Mouse (Mus musculus): Measurements from ENCODE around the gene Hist2h3c2.
"Not testable (repeated sequence)": the region's sequence is repeated elsewhere in the genome, so short reads cannot be mapped to it uniquely, and the experiment has no call there.

Gene Hist2h3c2

DNA sequence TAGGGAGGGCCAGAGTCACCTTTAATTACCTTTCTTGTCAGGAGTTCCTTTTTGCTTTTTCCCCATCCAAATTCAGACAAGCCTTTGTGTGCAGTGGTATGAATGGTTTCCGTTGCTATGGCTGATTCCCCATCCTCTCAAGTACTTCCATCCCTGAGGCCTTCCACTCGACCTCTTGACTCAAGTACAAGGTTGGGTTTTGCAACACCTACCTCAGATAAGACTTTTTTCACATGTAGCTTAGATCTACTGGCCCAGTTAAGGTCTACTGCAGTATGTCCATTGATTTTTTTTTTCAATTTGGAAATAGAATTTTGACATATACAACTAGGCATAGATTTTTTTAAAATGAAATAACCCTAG, 7.2 kb downstream of the Hist2h3c2 start:
- DNase-seq, result no peak

DNA sequence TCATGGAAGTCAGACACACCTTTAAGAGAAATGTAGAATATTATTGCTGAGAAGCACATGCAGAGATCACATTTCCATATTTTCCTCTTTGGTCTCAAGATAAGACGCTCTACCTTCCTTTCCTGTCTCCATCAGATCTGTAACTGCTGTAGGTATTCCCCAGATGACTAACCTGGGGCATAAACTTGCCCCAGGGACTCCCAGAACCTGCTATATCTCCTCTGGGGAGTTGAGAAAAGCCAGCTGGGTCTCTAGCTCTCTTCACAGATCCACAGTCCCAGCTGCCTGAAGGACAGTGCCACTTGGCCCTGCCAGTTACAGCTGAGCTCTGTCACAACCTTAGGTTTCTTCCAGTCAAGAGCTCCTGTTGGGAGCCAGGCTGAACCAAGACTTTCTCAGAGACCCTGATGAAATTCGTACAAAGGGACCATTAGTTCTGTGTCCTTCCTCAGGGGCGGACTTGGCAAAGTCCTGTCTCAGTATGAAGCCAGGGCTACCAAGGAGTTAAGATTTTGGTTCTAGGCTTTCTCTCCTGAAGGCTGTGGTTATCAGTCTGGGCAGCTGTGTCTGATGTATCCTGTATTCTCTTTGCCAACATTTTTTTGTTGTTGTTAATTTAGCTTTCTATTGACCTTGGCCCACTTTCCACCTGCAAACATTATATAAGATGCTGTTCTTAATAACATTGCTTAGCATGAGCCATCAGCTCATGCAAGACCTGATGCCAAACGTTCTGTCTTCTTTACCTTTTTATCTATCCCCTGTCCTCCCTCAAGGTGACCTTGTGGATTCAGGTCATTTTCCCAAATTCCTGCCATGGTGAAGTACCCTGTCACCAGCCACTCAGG, 7.8 kb downstream of the Hist2h3c2 start:
- no peak for DNase-seq

DNA sequence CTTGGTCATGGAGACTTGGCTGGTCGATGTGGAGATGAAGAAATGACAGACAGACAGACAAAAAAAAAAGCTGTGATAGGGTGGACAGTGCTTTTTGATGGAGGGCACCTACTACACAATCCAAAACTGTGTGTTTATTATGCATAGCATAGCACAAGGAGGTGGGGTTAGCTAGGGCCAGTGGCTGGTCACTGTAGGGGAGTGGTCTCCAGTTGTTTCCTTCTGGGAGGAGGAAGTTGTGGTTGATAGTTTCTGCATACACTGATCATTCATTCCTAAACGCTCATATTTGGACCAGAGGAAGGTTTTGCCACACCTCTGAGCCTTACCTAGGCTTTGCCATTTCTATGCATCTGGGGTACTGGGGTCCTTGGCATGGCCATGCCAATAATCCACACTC, 8.5 kb downstream of the Hist2h3c2 start:
- DNase-seq, result no peak

DNA sequence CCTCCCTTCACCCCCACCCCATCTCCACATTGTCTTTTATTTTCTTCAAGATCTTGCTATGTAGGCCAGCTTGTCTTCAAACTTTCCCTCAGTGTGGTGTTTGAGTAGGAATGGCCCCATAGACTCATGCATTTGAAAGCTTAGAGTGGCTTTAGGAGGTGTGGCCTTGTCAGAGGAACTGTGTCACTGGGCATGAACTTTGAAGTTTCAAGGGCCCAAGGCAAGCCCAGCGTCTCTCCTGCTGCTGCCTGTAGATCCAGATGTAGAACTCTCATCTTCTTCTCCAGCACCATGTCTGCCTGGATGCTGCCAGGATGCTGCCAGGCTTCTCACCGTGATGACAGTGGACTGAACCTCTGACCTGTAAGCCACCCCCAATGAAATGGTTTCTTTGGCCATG, 10.1 kb downstream of the Hist2h3c2 start:
- DNase-seq, result no peak

DNA sequence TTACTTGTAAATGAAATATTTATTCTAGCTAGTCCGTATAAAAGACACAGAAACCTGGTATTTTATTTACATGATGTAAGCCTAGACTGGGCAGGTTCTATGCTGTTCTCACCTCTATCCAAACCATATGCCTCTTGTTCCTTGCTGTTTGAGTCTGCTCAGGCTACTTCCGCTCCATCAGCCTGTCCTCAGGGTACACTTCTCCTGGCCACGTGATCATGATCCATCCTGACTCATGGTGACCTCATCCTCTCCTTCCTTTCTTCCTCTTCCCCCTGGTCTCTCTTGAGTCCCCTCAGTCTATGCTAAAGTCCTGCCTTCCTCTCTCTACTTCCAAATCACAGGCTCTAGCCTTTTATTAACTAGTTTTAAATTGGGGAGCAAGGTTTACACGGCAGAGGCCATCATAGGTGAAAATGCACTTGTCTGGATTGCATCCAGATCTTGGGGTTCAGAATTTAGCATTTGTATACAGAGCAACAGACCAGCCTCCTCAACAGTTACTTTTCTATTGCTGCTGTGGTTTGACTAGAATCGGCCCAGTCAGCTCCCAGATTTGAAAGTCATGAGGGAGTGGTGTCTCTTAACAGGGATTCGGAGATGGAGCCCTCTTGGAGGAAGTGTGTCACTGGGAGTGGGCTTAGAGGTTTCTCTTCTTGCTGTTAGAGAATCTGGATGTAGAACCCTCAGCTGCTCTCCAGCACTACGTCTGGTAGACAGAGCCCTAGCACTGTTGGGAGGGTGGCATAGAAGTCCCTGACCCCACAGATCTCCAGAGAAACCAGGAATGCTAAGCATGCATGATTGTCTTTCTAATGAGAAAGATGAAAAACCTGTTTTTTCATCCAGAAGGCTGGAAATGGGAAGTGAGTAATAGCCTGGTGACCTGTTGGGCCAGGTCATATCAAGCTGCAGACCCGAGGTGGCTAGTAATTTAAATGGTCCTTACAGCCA, 12.0 kb downstream of the Hist2h3c2 start:
- DNase-seq, result no peak

DNA sequence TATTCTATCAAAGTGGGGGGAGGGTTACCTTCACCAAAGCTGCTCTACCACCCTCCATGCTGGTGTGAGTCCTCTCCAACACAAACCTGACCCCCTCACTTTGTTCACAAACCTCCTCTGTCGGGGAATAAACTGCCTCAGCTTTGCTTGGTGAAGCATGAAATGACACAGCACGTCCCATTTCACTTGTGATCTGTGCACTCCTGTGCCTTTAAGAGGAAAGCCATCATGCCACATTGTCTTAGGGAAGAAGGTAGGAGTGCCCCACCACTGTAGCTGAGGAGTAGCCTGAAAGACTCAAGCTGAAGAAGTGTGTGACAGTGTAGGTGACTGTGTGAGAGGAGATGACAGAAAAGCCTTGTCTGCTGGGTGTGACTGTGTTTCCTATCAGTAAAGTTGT, 13.5 kb downstream of the Hist2h3c2 start:
- no peak for DNase-seq

DNA sequence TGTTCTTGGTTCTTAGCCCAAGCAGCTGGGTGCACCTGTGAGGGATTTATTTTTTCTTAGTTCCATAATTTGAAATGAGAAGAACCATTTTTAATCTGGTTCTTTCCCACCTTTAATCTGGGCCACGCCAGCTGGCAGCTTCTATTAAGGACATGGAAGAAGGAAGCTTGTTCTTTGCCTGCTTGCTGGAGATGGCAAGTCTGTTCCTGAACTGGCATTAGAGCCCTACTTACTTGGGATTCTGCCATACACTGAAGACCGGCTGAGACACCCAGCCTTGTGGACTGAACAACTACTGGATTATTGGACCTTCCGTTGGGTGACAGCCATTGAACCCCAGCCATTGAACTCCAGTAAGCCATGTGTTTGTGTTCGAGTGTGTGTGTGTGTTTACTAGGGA, 16.2 kb downstream of the Hist2h3c2 start:
- DNase-seq, result no peak

DNA sequence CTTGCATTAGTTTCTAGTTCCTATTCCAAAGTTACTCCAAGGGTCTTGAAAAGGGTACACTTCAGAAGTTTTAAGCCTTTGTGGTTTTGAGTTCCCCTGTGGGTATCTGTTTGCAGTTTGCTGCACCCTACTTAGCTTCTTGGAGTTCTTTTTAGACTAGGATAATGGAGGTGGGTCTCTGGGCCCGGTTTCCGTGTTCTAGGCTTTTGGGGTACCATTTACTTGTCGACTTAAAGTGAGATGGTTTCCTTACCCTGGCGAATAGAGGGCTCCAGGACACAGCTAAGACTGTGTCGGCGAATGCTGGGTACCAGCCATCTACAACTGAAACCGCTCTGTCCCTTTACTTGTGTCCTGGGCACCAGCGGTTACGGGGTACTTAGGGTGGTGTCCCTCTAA, 17.3 kb downstream of the Hist2h3c2 start:
- peak; percentile 63 for DNase-seq

DNA sequence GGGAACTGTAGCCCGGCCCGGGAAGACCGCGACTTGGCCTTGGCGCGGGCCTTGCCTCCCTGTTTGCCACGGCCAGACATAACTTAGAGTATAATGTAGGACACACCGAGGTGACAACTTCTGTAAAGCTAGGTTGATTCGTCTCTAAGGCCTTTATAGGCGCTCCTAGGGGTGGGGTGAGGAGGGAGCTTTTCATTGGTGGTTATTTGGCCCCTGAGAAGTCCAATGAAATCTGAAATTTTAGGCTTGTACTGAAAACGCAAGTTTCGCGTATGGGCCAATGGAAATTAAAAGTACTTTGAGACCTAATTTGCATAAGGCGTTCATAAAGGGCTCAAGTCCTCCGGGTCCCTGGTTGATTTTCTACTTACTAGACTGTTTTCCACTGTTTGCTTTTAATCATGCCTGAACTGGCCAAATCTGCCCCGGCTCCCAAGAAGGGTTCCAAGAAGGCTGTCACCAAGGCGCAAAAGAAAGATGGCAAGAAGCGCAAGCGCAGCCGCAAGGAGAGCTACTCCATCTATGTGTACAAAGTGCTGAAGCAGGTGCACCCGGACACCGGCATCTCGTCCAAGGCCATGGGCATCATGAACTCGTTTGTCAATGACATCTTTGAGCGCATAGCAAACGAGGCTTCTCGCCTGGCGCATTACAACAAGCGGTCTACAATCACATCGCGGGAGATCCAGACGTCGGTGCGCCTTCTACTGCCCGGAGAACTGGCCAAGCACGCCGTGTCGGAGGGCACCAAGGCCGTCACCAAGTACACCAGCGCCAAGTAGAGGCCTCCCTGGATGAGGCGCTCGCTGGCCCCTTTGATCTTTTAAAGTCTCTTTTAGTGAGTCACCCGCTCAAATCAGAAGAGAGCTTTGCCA, 17.9 kb downstream of the Hist2h3c2 start, which contains the start of the genes Hist2h2ac and Hist2h2be:
Hist2h2ac (minus strand) TSS at position 116 of the 875 bp plus-strand sequence.
Hist2h2be (plus strand) TSS at position 355 of the 875 bp plus-strand sequence.
- DNase-seq, result peak; percentile 91

DNA sequence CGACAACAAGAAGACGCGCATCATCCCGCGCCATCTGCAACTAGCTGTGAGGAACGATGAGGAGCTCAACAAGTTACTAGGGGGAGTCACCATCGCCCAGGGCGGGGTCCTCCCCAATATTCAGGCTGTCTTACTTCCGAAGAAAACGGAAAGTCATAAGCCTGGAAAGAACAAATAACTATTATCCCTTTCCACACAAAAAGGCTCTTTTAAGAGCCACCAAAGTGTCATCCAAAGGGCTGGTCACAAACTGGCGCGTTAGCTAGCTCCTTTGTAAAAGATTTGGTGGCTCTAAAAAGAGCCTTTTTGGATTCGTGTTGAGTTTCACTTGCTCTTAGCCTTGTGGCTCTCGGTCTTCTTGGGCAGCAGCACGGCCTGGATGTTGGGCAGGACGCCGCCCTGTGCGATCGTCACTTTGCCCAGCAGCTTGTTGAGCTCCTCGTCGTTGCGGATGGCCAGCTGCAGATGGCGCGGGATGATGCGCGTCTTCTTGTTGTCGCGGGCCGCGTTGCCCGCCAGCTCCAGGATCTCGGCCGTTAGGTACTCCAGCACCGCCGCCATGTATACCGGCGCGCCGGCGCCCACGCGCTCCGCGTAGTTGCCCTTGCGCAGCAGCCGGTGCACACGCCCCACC, 18.7 kb downstream of the Hist2h3c2 start:
- not testable (repeated sequence) for DNase-seq

DNA sequence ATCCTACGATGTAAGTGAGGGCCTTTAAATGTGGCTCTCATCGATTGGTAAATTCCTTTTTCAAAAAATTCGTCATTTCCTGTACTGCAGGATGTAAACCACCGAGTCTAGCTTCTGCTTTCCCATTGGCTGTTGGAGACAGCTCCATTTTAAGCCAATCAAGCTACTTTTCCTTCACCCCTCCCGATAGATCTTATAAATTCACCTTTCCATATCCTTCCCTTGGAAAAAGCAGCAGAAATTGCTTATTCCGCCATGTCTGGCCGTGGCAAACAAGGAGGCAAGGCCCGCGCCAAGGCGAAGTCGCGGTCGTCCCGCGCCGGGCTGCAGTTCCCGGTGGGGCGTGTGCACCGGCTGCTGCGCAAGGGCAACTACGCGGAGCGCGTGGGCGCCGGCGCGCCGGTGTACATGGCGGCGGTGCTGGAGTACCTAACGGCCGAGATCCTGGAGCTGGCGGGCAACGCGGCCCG, 19.2 kb downstream of the Hist2h3c2 start, which contains the start of the genes Bola1 and Hist2h2ab:
Bola1 (minus strand) TSS at position 49 of the 470 bp plus-strand sequence.
Hist2h2ab (plus strand) TSS at position 205 of the 470 bp plus-strand sequence.
- DNase-seq, result peak; percentile 86

DNA sequence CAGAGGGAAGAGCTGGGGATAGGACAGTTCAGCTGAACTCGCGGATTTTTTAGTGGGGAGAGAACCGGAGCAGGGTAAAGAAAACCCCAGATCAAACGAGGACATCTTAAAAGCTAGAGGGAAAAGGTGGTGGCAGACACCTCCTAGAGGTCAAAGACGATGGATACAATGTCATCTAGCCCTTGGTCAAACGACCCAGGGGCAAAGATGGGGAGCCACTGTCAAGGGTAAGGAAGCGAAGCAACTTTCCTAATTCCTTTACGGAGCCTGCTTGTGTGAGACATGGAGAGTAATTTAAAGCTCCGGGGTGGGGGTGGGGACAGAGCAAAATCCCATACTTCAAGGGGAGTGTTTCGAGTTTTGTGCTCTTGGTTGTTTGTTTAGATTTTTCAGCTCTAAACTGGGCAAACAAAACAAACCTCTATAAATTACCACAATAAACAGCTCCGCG, 19.7 kb downstream of the Hist2h3c2 start:
- peak; percentile 59 for DNase-seq

DNA sequence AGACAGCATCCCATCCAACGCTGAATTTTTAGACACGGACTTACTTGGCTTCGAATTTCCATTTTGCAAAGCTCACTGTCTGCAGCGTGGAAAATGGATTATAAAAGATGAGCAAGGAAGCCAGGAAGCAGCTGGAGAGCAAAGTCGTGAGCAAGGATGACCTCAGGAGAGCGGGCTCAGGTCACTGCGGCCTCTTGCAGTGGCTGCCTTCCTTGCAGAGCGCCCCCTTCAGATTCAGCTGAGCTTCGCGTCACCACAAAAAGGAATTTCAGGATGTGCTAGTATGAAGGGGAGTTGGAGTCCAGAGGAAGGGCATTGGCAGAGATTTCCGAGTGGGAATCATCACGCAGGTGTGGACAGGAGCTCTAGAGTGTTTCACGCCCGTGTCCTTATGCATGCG, 29.7 kb downstream of the Hist2h3c2 start:
- no peak for DNase-seq

DNA sequence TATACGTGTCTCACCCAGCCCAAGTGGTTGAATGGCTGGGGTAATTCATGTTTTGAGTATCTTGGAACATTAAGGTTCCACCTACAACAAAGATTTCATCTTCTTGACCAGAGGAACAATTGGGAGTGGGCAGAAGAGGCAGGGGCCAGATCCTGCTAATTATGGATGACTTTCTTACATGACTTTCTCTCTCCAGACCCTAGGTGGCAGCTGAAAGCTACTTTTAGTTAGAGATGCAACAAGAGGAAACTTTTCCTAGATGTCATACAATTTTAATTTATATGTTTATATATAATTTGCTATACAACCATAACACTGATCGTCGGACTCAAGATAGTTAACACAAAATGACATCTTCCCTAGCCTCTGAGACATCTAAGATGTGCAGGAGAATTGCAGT, 31.1 kb downstream of the Hist2h3c2 start:
- no peak for DNase-seq

DNA sequence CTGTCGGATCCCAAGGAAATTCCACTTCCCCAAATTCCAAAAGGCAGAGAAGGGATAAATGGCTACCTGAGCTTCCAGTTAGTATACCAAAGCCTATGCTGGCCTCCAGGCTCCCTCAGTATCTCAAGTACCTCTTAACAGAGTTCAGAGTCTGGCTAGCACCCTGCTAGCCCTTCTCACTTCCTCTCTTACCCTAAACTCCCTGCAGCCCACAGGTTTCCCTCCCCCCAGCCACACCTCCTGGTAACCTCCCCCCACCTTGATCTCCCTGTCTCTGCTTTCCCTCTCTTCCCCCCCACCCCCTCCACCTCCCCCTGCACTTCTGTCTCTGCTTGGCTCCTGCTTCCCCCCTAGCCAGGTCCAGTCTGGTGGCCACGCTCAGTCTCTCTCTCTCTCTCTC, 39.2 kb downstream of the Hist2h3c2 start:
- no peak for DNase-seq

DNA sequence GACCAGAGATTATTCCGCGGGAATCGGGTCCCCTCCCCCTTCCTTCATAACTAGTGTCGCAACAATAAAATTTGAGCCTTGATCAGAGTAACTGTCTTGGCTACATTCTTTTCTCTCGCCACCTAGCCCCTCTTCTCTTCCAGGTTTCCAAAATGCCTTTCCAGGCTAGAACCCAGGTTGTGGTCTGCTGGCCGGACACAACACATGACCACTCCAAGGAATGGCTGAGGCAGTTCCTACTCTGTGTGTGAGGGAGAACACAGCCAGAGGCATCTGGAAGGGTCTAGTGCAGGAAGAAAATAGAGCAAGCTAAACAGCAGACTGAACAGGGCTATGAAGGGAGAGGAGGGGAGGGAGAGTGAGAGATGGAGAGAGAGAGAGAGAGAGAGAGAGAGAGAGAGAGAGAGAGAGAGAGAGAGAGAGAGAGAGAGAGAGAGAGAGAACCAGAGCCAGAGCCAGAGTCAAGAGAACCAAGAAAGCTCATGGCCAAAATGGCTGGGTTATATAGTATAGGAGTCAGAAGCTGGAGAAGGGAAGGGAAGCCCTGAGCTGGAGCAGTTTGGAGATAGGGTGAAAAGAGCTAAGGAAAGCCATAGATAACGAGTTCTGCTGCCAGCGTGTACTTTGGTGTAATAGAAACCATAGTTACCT, 40.2 kb downstream of the Hist2h3c2 start:
- DNase-seq, result not testable (repeated sequence)

DNA sequence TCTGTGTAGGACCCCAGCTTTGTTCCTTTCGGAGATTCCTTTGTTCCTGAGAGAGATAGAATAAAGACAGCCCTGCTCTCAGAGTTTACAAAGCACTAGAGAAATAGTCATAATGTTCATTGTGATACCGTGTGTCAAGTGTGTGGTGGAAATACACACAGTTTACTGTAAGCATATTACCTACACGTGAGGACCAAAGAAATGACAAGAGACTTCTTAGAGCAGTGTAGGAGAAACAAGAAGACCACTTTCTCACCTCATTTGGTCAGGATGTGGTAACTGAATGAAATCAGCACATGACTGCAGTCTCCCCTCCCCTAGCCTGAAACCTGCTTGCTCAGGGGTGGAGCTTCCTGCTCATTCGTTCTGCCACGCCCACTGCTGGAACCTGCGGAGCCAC, 40.7 kb downstream of the Hist2h3c2 start:
- peak; percentile 51 for DNase-seq

DNA sequence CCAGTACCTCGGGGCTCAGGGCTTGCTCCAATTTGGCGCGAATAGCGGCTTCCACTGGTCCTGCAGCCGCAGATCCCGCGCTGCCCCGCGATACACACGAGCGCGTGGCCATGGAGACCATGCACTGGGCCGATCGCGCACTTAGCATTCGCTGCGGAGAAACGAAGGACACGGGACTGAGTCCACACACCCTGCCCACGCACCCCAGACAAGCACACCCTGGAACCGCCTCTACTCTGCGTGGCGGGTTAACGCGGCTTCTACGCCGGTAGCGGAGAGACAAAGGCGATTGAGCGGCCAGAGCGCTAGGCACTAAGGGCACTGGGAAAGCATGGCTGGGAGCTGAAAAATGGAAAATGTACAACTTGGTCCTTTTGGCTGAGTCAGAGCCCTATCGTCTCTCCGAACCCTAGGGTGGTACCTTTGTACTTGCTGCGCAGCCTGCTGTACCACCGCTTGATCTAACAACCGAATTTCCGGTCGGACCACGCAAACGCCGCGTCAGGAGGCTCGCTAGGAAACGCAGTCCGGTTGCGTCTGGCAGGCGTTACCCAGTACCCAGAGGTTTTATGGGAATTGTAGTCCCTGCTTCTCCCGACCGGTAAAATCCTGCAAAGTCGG, 41.7 kb downstream of the Hist2h3c2 start:
- peak; percentile 84 for DNase-seq

DNA sequence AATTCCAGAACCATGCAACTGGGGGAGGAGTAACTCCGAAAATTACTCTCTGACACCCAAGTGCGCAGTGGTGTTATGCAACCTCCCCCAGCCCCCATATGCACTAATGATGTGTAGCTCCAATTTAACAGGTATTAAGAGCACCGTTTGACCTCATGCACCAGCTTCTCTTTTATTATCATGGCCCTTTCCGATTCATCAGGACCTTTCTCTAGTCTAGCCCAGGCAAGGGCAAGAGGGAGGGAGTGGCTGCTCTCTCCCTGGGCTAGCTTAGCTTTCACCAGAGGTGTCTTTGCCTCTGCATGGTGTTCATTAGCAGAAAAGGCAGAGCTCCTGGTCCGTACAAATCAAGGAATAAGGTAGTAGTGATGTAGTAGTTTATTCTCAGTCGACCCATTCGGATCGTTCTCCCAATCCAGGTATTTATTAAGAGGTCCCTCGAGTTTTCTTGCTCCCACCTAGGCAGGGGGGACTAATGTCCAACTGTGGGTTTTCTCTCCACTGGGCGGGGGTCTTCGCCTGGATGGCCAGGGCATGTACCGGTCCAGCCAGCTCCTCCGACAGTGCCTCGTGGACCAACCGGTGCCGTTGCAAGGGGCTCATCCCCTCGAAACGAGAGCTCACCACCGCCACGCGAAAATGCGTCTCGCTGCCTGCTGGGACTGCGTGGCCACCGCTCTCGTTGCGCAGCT, 42.3 kb downstream of the Hist2h3c2 start:
- no peak for DNase-seq
